Comparison of ENCODE assay signal across 8 mouse cellular contexts in genomic region chr17:30590417-30591198, GRCm38 (mm10). TPM values are rescaled to one million over a fixed set of nuclear protein-coding genes. Genes with fewer than 3 reads are reported as not detected.
DNase-seq lines count a peak whose midpoint lies in the region.

No protein-coding gene starts in this region.

- DNase-seq in gastrocnemius, adult 18-20 months (ENCODE audit: low spot score) = peak; percentile 40
- DNase-seq in gastrocnemius, postnatal 4 days (ENCODE audit: low spot score in 2 of 2) = no peak
- peak; percentile 88 for DNase-seq in Muller cell, postnatal 12 days (ENCODE audit: inconsistent ontology term)
- peak; percentile 55 to 69 for DNase-seq in cerebellum, postnatal 36 days
- DNase-seq in heart, postnatal 36 days = peak; percentile 55 to 67
- peak; percentile 76 to 82 for DNase-seq in kidney, postnatal 4 days
- DNase-seq in lung, postnatal 4 days = peak; percentile 56 to 79
- DNase-seq in right cerebral cortex, postnatal 14 days = peak; percentile 36

- intact Hi-C loops in heart, postnatal 36 days (cut with DNase I) = loop anchor here (1.0 to 5.0 kb wide), 3 partner anchors 31 to 227 kb away; no protein-coding TSS in a partner anchor

RNA-seq across cellular contexts. Expression of gene Btbd9, which starts 14.3 kb away (rescaled TPM):
- 10 to 100 TPM; 11.5 to 15.2 TPM for total RNA-seq in gastrocnemius, adult 18-20 months (2021)
- 10 to 100 TPM; 24.1 to 32.6 TPM for total RNA-seq in gastrocnemius, postnatal 4 days (2021)
- total RNA-seq in heart, postnatal 36 days (2021) = 10 to 100 TPM; 17.0 to 17.4 TPM

RNA-seq across cellular contexts. Expression of gene Dnah8, which starts 33.5 kb away (rescaled TPM):
- under 1 TPM; 0.02 to 0.19 TPM for total RNA-seq in gastrocnemius, adult 18-20 months (2021)
- total RNA-seq in gastrocnemius, postnatal 4 days (2021) = 1 to 10 TPM; 1.2 TPM
- 1 to 10 TPM; 1.2 TPM for total RNA-seq in heart, postnatal 36 days (2021)

RNA-seq across cellular contexts. Expression of gene Glo1, which starts 36.1 kb away (rescaled TPM):
- total RNA-seq in gastrocnemius, adult 18-20 months (2021) = 100 to 1,000 TPM; 161 to 164 TPM
- 100 to 1,000 TPM; 131 to 136 TPM for total RNA-seq in gastrocnemius, postnatal 4 days (2021)
- total RNA-seq in heart, postnatal 36 days (2021) = 100 to 1,000 TPM; 149 to 154 TPM

Comparison
In these comparisons a context has a peak if more than half of its experiments do, and no peak if none do; other contexts are left out.
1. DNase-seq: peak in gastrocnemius, adult 18-20 months (single experiment), Muller cell, postnatal 12 days (single experiment), cerebellum, postnatal 36 days (2 of 2), heart, postnatal 36 days (2 of 2), kidney, postnatal 4 days (2 of 2), lung, postnatal 4 days (2 of 2) and right cerebral cortex, postnatal 14 days (single experiment); none in gastrocnemius, postnatal 4 days (0 of 2).